Mouse (Mus musculus): ENCODE results near the gene Pmf1. TPM values are rescaled to one million over a fixed set of nuclear protein-coding genes. Genes with fewer than 3 reads are reported as not detected.

The Pmf1 gene
- total and polyA plus RNA-seq, 2 experiments from 2014 or later: 39.4 to 47.2 TPM

GRCm38 (mm10) chr3:88418016-88418415, 7.9 kb upstream of the Pmf1 start:
- Histone ChIP-seq H3K27ac (no peak overlapping the region), H3K36me3 (ENCODE audit: insufficient read depth, low read length) (peaks cover 38% of the 10 kb centered on the region), H3K4me1 (ENCODE audit: insufficient read depth, low read length) (peaks cover 5% of the 10 kb centered on the region; the same call in 1 of the 2 replicates), H3K9me3 (ENCODE audit: low read length) (no peaks in the 10 kb centered on the region), H3K4me2 (ENCODE audit: low read depth, low read length) (no peak overlapping the region), H3K4me3 (ENCODE audit: low read length) (no peak overlapping the region), H3K27me3 (ENCODE audit: insufficient read depth, low read length) (no peaks in the 10 kb centered on the region), H3K9ac (replicated peaks; ENCODE audit: low read length) (no peak overlapping the region)
- TF ChIP-seq CTCF (IDR thresholded peaks at IDR 0.05; ENCODE audit: low read depth): no peak
- WGBS: 86% methylated on average over 6 of the region's 6 CpGs
- DNase-seq (ENCODE audit: low spot score): no peak
- no peak for ATAC-seq

GRCm38 (mm10) chr3:88415668-88416067, 5.5 kb upstream of the Pmf1 start:
- 86% methylated on average over 4 of the region's 4 CpGs for WGBS
- H3K4me2 ChIP-seq (ENCODE audit: low read depth, low read length): no peak overlapping the region
- TF ChIP-seq CTCF (IDR thresholded peaks at IDR 0.05; ENCODE audit: low read depth): no peak
- H3K27ac ChIP-seq: no peak overlapping the region
- H3K4me1 ChIP-seq (ENCODE audit: insufficient read depth, low read length): no peaks in the 10 kb centered on the region
- H3K9ac ChIP-seq (replicated peaks; ENCODE audit: low read length): no peak overlapping the region
- H3K36me3 ChIP-seq (ENCODE audit: insufficient read depth, low read length): peaks cover 47% of the 10 kb centered on the region
- H3K4me3 ChIP-seq (ENCODE audit: low read length): no peak overlapping the region
- DNase-seq (ENCODE audit: low spot score): no peak
- ATAC-seq: no peak
- no peaks in the 10 kb centered on the region for H3K27me3 ChIP-seq (ENCODE audit: insufficient read depth, low read length)
- H3K9me3 ChIP-seq (ENCODE audit: low read length): no peaks in the 10 kb centered on the region

GRCm38 (mm10) chr3:88412636-88413035, 2.5 kb upstream of the Pmf1 start:
- WGBS: 88% methylated on average over 11 of the region's 11 CpGs
- H3K36me3 ChIP-seq (ENCODE audit: insufficient read depth, low read length): peaks cover 31% of the 10 kb centered on the region

GRCm38 (mm10) chr3:88411681-88412080, 1.6 kb upstream of the Pmf1 start:
- Histone ChIP-seq H3K4me2 (ENCODE audit: low read depth, low read length) (no peak overlapping the region), H3K36me3 (ENCODE audit: insufficient read depth, low read length) (peaks cover 31% of the 10 kb centered on the region), H3K9me3 (ENCODE audit: low read length) (no peaks in the 10 kb centered on the region), H3K4me3 (ENCODE audit: low read length) (no peak overlapping the region), H3K27me3 (ENCODE audit: insufficient read depth, low read length) (no peaks in the 10 kb centered on the region), H3K4me1 (ENCODE audit: insufficient read depth, low read length) (no peaks in the 10 kb centered on the region), H3K9ac (replicated peaks; ENCODE audit: low read length) (no peak overlapping the region), H3K27ac (no peak overlapping the region)
- no peak for TF ChIP-seq CTCF (IDR thresholded peaks at IDR 0.05; ENCODE audit: low read depth)
- DNase-seq (ENCODE audit: low spot score) (no peak), ATAC-seq (no peak)
- WGBS: 83% methylated on average over 4 of the region's 4 CpGs

More at GRCm38 (mm10) chr3:88412636-88413035, 2.5 kb upstream of the Pmf1 start:
- Histone ChIP-seq H3K9me3 (ENCODE audit: low read length) (no peaks in the 10 kb centered on the region), H3K4me3 (ENCODE audit: low read length) (no peak overlapping the region), H3K4me2 (ENCODE audit: low read depth, low read length) (no peak overlapping the region), H3K9ac (replicated peaks; ENCODE audit: low read length) (no peak overlapping the region), H3K4me1 (ENCODE audit: insufficient read depth, low read length) (no peaks in the 10 kb centered on the region), H3K27ac (no peak overlapping the region), H3K27me3 (ENCODE audit: insufficient read depth, low read length) (no peaks in the 10 kb centered on the region)
- DNase-seq (ENCODE audit: low spot score): no peak
- TF ChIP-seq CTCF (IDR thresholded peaks at IDR 0.05; ENCODE audit: low read depth): no peak
- no peak for ATAC-seq

GRCm38 (mm10) chr3:88410645-88411031, 507 bp upstream of the Pmf1 start:
- 36% methylated on average over 7 of the region's 7 CpGs for WGBS
- TF ChIP-seq CTCF (IDR thresholded peaks at IDR 0.05; ENCODE audit: low read depth): no peak
- peak overlapping the region; percentile 85 for H3K27ac ChIP-seq
- peak overlapping the region; percentile 74 for H3K4me2 ChIP-seq (ENCODE audit: low read depth, low read length)
- DNase-seq (ENCODE audit: low spot score): no peak
- H3K36me3 ChIP-seq (ENCODE audit: insufficient read depth, low read length): peaks cover 25% of the 10 kb centered on the region
- H3K27me3 ChIP-seq (ENCODE audit: insufficient read depth, low read length): no peaks in the 10 kb centered on the region
- H3K9me3 ChIP-seq (ENCODE audit: low read length): no peaks in the 10 kb centered on the region
- H3K4me1 ChIP-seq (ENCODE audit: insufficient read depth, low read length): no peaks in the 10 kb centered on the region
- no peak for ATAC-seq
- H3K9ac ChIP-seq (replicated peaks; ENCODE audit: low read length): peak overlapping the region; percentile 71; the same call in 1 of the 2 replicates
- peak overlapping the region; percentile 53 for H3K4me3 ChIP-seq (ENCODE audit: low read length)

- H3K9ac ChIP-seq (replicated peaks; ENCODE audit: low read length): 0 out of 2 replicates have a peak overlapping the region, but pooled peaks have one; percentile 71
- no peak overlapping the region for H3K27ac ChIP-seq
- 59% methylated on average over 5 of the region's 5 CpGs for WGBS
- H3K27me3 ChIP-seq (ENCODE audit: insufficient read depth, low read length): no peaks in the 10 kb centered on the region
- peak overlapping the region; percentile 53 for H3K4me3 ChIP-seq (ENCODE audit: low read length)
- no peak for TF ChIP-seq CTCF (IDR thresholded peaks at IDR 0.05; ENCODE audit: low read depth)
- no peaks in the 10 kb centered on the region for H3K9me3 ChIP-seq (ENCODE audit: low read length)
- ATAC-seq (no peak), DNase-seq (ENCODE audit: low spot score) (no peak)
- no peaks in the 10 kb centered on the region for H3K4me1 ChIP-seq (ENCODE audit: insufficient read depth, low read length)
- H3K36me3 ChIP-seq (ENCODE audit: insufficient read depth, low read length): peaks cover 16% of the 10 kb centered on the region
- H3K4me2 ChIP-seq (ENCODE audit: low read depth, low read length): peak overlapping the region; percentile 74
Measured at GRCm38 (mm10) chr3:88408953-88409352, 1.2 kb downstream of the Pmf1 start.

GRCm38 (mm10) chr3:88407529-88407928, 2.6 kb downstream of the Pmf1 start:
- ATAC-seq (no peak), DNase-seq (ENCODE audit: low spot score) (no peak)
- no peak for TF ChIP-seq CTCF (IDR thresholded peaks at IDR 0.05; ENCODE audit: low read depth)
- Histone ChIP-seq H3K4me3 (ENCODE audit: low read length) (no peak overlapping the region), H3K27me3 (ENCODE audit: insufficient read depth, low read length) (no peaks in the 10 kb centered on the region), H3K4me1 (ENCODE audit: insufficient read depth, low read length) (no peaks in the 10 kb centered on the region), H3K9me3 (ENCODE audit: low read length) (no peaks in the 10 kb centered on the region), H3K36me3 (ENCODE audit: insufficient read depth, low read length) (peaks cover 14% of the 10 kb centered on the region), H3K4me2 (ENCODE audit: low read depth, low read length) (no peak overlapping the region), H3K27ac (no peak overlapping the region), H3K9ac (replicated peaks; ENCODE audit: low read length) (no peak overlapping the region)
- 58% methylated on average over 7 of the region's 7 CpGs for WGBS
